Mouse (Mus musculus) stomach, postnatal 0 days (tissue): ENCODE data around the gene Rfx7.

Experiments
- CTCF ChIP-seq: IDR thresholded peaks from 2 replicates; pipeline ENCODE4 v1.5.1; 2016; ENCODE audit warnings: antibody characterized with exemption, low read depth, mild to moderate bottlenecking, moderate library complexity
- EP300 ChIP-seq: optimal IDR thresholded peaks from 2 replicates; pipeline ENCODE3; 2016; ENCODE audit warnings: antibody characterized with exemption

DNA sequence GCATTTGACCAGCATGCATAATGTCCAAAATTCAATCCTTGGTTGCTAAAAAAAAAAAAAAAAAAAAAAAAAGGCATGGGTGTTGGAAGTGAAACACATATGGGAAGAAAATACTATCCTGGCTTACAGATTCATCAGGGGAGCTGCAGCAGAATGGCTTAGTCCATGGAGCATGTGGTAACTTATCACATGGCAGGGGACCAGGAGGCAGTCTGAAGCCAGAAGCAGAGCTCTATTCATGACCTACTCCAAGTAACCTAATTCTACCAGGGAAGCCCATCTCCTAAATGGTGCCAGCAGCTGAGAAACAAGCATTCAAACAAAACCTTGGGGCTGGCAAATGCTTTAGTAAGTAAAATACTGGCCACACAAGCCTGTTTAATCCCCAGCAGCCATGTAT lies 12.8 kb upstream of the Rfx7 start:
- TF ChIP-seq EP300 (no peak), CTCF (no peak)
